Mouse (Mus musculus): Measurements from ENCODE around the gene Acot8.

DNA sequence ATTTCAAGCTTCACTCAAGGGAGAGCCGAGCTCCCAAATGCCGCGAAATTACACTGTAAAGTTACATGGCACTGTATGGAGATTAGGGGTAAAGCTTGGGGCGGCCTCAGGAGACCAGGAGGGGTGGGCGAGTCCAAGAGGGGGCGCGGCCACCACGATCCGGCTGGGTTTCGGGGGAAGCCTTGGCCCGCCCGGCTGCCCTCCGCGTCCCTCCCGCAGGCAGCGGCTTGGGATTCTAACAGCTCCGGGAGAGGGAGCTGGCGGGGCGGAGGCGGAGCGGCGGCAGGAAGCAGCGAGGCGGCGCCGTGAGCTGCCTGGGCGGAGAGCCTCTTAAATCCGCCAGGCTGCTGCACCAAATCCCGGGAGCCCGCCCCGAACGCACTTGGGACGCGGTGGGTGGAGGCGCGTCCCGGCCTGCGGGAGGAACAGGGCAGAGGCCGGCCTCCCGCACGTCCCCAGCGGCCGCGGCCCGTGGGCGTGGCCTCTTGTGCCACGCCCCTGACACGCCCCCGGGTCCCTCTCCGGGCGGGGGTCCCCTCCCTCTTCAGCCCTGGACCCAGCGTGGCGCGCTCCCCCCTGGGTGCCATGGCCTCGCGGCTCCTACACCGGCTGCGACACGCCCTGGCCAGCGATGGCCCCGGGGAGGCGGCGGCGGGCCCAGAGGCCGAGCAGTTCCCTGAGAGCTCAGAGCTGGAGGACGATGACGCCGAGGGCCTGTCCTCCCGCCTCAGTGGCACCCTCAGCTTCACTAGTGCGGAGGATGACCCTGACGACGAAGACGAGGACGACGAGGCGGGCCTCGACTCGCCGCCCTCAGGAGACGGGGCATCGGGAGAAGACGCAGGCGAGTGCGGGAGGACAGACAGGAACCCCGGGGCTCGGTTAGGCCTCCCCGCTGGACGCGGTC, 18.9 kb downstream of the Acot8 start, which contains the start of gene Snx21:
- TF ChIP-seq EP300 (IDR thresholded peaks at IDR 0.05; ENCODE audit: low read depth) (no peak), CTCF (IDR thresholded peaks at IDR 0.05; ENCODE audit: low read depth) (peak; percentile 59)

All from liver, postnatal 0 days (tissue).